Mouse (Mus musculus): ENCODE measurements at regions not wholly inside any gene's neighbourhood (a gene's known extent, or its start where the extent isn't known, plus 50 kb on each side); places are given as distances from the start of the nearest gene placed in this dataset.

DNA sequence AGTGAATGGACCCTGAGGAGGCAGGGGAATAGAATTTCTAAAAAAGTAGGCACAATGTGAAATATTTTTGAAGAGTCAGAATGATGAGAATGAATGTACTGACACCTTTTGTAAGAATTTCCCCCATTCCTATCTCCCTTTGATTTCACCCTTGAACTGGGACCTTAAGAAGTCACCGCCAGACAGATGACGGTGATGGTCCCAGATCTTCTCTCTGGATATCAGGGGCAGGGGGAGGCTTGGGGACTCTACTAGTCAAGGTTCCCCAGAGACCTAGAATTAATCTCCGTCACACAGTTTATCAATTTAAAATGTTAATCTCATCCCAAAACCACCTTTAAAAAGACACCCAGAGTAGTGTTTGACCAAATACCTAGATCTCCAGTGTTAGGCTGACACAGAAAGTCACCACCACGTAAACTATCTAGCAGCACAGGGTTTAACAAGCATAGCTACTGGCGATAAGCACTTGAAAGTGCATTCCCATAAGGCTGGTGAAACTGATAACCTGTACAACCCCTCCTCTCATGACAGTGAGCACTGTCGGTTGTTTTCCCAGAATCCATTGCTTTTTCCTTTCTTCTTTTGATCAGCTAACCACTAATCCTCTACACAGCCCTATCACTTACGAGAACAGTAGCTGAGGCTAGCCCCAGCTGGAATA lies 163.5 kb upstream of the Cdkn3 start:
- Histone ChIP-seq H3K27me3 (ENCODE audit: insufficient read depth, low read length) (no peaks in the 10 kb centered on the region), H3K4me1 (ENCODE audit: insufficient read depth) (no peaks in the 10 kb centered on the region), H3K9me3 (ENCODE audit: low read length) (no peaks in the 10 kb centered on the region), H3K36me3 (ENCODE audit: insufficient read depth) (no peaks in the 10 kb centered on the region), H3K9ac (no peak overlapping the region), H3K27ac (ENCODE audit: low read depth, low read length) (no peak overlapping the region), H3K4me3 (ENCODE audit: low read depth, low read length) (no peak overlapping the region), H3K4me2 (ENCODE audit: low read depth) (no peak overlapping the region)
- 87% methylated on average over 7 of the region's 7 CpGs for WGBS
- TF ChIP-seq CTCF (IDR thresholded peaks at IDR 0.05; ENCODE audit: low read depth): no peak
- no peak for ATAC-seq
- no peak for DNase-seq

GRCm38 (mm10) chr14:46594151-46594550 lies 166.2 kb upstream of the Cdkn3 start:
- 51% methylated on average over 3 of the region's 3 CpGs for WGBS
- no peak for TF ChIP-seq CTCF (IDR thresholded peaks at IDR 0.05; ENCODE audit: low read depth)

DNA sequence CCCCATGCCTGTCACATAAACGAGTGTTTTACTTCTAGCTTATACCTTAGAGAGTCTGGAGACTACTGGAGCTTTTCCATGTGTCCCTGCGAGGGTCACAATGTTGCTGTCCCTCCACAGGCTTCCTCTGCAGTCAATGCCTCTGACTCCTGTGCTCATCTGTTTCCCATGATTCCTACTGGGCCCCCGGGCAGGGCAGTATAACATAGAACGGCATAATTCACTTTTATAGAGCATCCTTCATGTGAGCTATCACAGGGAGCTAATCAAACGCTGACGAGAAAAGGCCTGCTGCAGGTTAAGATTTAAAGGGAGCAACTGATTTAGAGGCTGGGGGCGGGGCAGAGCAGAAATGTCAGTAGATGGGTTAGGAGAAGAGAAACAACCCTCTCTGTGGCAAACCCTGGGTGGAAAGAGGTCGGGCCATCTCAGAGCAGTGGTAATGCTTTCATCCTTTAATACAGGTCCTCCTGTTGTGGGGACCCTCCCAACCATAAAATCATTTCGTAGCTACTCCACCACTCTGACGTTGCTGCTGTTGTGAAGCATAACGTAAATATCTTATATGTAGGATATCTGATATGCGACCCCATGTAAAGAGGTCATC lies 168.5 kb upstream of the Cdkn3 start:
- no peak for ATAC-seq
- no peak for TF ChIP-seq CTCF (IDR thresholded peaks at IDR 0.05; ENCODE audit: low read depth)
- no peaks in the 10 kb centered on the region for H3K9me3 ChIP-seq (ENCODE audit: low read length)

More at GRCm38 (mm10) chr14:46594151-46594550, 166.2 kb upstream of the Cdkn3 start:
- H3K4me2 ChIP-seq (ENCODE audit: low read depth): no peak overlapping the region
- H3K9me3 ChIP-seq (ENCODE audit: low read length): no peaks in the 10 kb centered on the region
- H3K36me3 ChIP-seq (ENCODE audit: insufficient read depth): no peaks in the 10 kb centered on the region
- no peak overlapping the region for H3K4me3 ChIP-seq (ENCODE audit: low read depth, low read length)
- DNase-seq (no peak), ATAC-seq (no peak)
- no peak overlapping the region for H3K9ac ChIP-seq
- H3K27ac ChIP-seq (ENCODE audit: low read depth, low read length): no peak overlapping the region
- H3K4me1 ChIP-seq (ENCODE audit: insufficient read depth): no peaks in the 10 kb centered on the region
- H3K27me3 ChIP-seq (ENCODE audit: insufficient read depth, low read length): no peaks in the 10 kb centered on the region

DNA sequence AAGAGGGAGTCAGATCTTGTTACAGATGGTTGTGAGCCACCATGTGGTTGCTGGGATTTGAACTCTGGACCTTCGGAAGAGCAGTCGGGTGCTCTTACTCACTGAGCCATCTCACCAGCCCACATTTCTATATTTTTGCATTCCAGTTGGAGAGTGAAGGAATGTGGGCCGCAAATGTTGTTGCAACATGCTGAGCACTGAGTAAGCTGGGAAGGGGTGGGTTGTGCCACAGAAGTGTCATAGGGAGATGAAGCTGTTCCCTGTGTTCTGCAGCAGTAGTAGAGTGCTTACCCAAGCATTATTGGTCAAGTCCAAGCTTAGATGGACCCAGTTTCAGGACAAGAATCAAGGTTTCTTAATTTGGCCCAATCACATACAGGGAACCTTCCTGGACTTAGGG lies 169.1 kb upstream of the Cdkn3 start:
- DNase-seq (no peak), ATAC-seq (no peak)
- H3K9me3 ChIP-seq (ENCODE audit: low read length): no peaks in the 10 kb centered on the region
- no peak for TF ChIP-seq CTCF (IDR thresholded peaks at IDR 0.05; ENCODE audit: low read depth)
- H3K36me3 ChIP-seq (ENCODE audit: insufficient read depth): no peaks in the 10 kb centered on the region
- H3K27me3 ChIP-seq (ENCODE audit: insufficient read depth, low read length): no peaks in the 10 kb centered on the region
- H3K4me1 ChIP-seq (ENCODE audit: insufficient read depth): no peaks in the 10 kb centered on the region
- no peak overlapping the region for H3K4me3 ChIP-seq (ENCODE audit: low read depth, low read length)
- H3K27ac ChIP-seq (ENCODE audit: low read depth, low read length): no peak overlapping the region
- no peak overlapping the region for H3K4me2 ChIP-seq (ENCODE audit: low read depth)
- H3K9ac ChIP-seq: no peak overlapping the region
- WGBS: over 99% methylated on average over 3 of the region's 3 CpGs

More for the DNA sequence above, 168.5 kb upstream of the Cdkn3 start:
- DNase-seq: no peak
- 80% methylated on average over 12 of the region's 12 CpGs for WGBS
- Histone ChIP-seq H3K4me1 (ENCODE audit: insufficient read depth) (no peaks in the 10 kb centered on the region), H3K4me3 (ENCODE audit: low read depth, low read length) (no peak overlapping the region), H3K27ac (ENCODE audit: low read depth, low read length) (no peak overlapping the region), H3K4me2 (ENCODE audit: low read depth) (no peak overlapping the region), H3K36me3 (ENCODE audit: insufficient read depth) (no peaks in the 10 kb centered on the region), H3K27me3 (ENCODE audit: insufficient read depth, low read length) (no peaks in the 10 kb centered on the region), H3K9ac (no peak overlapping the region)

GRCm38 (mm10) chr14:46586093-46586492 lies 174.2 kb upstream of the Cdkn3 start:
- Histone ChIP-seq H3K4me3 (ENCODE audit: low read depth, low read length) (no peak overlapping the region), H3K9ac (no peak overlapping the region), H3K4me1 (ENCODE audit: insufficient read depth) (no peaks in the 10 kb centered on the region), H3K36me3 (ENCODE audit: insufficient read depth) (no peaks in the 10 kb centered on the region), H3K9me3 (ENCODE audit: low read length) (no peaks in the 10 kb centered on the region), H3K27me3 (ENCODE audit: insufficient read depth, low read length) (no peaks in the 10 kb centered on the region), H3K4me2 (ENCODE audit: low read depth) (no peak overlapping the region), H3K27ac (ENCODE audit: low read depth, low read length) (no peak overlapping the region)
- no peak for ATAC-seq
- WGBS: 79% methylated on average over 11 of the region's 11 CpGs
- no peak for DNase-seq
- no peak for TF ChIP-seq CTCF (IDR thresholded peaks at IDR 0.05; ENCODE audit: low read depth)

DNA sequence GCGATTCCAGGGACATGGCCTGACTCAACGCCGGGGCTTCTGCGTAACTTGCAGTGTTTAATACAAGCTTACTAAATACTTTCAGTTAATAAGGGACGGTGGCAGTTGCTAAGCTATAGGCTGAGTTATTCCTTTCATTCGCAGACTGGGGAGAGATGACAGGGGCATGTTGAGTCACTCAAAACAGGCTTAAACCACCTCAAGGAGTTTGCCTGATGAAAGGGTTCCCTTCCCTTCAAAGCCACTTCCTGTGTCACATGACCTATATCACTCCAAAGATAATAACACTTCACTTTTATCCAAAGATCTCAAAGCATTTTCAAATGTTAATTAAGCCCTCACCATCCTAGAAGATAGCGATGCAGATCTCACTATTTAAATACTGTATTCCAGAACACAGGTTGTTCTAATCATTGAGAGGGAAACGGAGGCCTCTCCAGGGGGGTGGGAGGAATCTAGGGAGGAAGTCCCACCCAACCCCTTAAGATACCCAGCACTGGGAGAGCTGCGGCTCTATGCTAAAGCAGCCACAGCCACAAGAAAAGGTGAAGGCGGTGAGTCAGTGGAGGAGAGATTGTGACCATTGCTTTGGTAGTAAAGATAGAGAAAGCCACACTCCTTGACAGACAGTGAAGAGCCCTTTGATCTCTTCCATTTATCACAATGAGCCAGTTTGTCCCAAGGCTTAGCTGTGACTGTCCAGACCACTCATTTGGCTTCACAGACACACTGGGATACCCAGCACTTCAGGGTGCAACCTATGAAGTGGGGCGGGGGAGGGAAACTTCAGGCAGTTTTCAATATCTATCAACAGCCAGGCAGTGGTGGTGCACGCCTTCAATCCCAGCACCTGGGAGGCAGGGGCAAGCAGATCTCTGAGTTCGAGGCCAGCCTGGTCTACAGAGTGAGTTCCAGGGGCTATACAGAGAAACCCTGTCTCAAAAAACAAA lies 182.0 kb upstream of the Cdkn3 start:
- Histone ChIP-seq H3K27me3 (ENCODE audit: insufficient read depth, low read length) (no peaks in the 10 kb centered on the region), H3K4me2 (ENCODE audit: low read depth) (no peak overlapping the region), H3K9ac (no peak overlapping the region), H3K36me3 (ENCODE audit: insufficient read depth) (no peaks in the 10 kb centered on the region), H3K4me1 (ENCODE audit: insufficient read depth) (no peaks in the 10 kb centered on the region), H3K9me3 (ENCODE audit: low read length) (no peaks in the 10 kb centered on the region), H3K4me3 (ENCODE audit: low read depth, low read length) (no peak overlapping the region), H3K27ac (ENCODE audit: low read depth, low read length) (no peak overlapping the region)
- peak; percentile 16; the same call in 1 of the 2 replicates for ATAC-seq
- DNase-seq: no peak
- 51% methylated on average over 13 of the region's 13 CpGs for WGBS
- no peak for TF ChIP-seq CTCF (IDR thresholded peaks at IDR 0.05; ENCODE audit: low read depth)

GRCm38 (mm10) chr14:46575889-46576288 lies 184.5 kb upstream of the Cdkn3 start:
- Histone ChIP-seq H3K4me1 (ENCODE audit: insufficient read depth) (no peaks in the 10 kb centered on the region), H3K9ac (no peak overlapping the region), H3K27ac (ENCODE audit: low read depth, low read length) (no peak overlapping the region), H3K9me3 (ENCODE audit: low read length) (no peaks in the 10 kb centered on the region), H3K4me2 (ENCODE audit: low read depth) (no peak overlapping the region), H3K4me3 (ENCODE audit: low read depth, low read length) (no peak overlapping the region), H3K36me3 (ENCODE audit: insufficient read depth) (no peaks in the 10 kb centered on the region), H3K27me3 (ENCODE audit: insufficient read depth, low read length) (no peaks in the 10 kb centered on the region)
- DNase-seq (no peak), ATAC-seq (no peak)
- no peak for TF ChIP-seq CTCF (IDR thresholded peaks at IDR 0.05; ENCODE audit: low read depth)
- WGBS: 65% methylated on average over 4 of the region's 4 CpGs
